Mouse (Mus musculus) heart, adult 11 months (tissue): ENCODE data around the gene H13.
"Not testable (repeated sequence)": the region's sequence is repeated elsewhere in the genome, so short reads cannot be mapped to it uniquely, and the experiment has no call there.

Experiments
- DNase-seq: peaks from one replicate; pipeline ENCODE4 v3.0.0; 2022

H13 gene

GRCm38 (mm10) chr2:152666191-152666590 lies 3.1 kb upstream of the H13 start:
- not testable (repeated sequence) for DNase-seq

GRCm38 (mm10) chr2:152669639-152670484 lies 601 bp downstream of the H13 start:
- peak; percentile 95 for DNase-seq

- peak; percentile 91 for DNase-seq
Observed at GRCm38 (mm10) chr2:152670983-152671641, 1.9 kb downstream of the H13 start.

- DNase-seq: peak; percentile 90
Observed at GRCm38 (mm10) chr2:152671642-152671999, 2.4 kb downstream of the H13 start.

GRCm38 (mm10) chr2:152672166-152672565 lies 2.9 kb downstream of the H13 start:
- peak; percentile 93 for DNase-seq

- DNase-seq: peak; percentile 91
Observed at GRCm38 (mm10) chr2:152674148-152674547, 4.9 kb downstream of the H13 start.

GRCm38 (mm10) chr2:152675252-152675791 lies 6.1 kb downstream of the H13 start:
- no peak for DNase-seq

GRCm38 (mm10) chr2:152678302-152678701 lies 9.0 kb downstream of the H13 start:
- DNase-seq: no peak

GRCm38 (mm10) chr2:152678925-152679324 lies 9.7 kb downstream of the H13 start:
- peak; percentile 90 for DNase-seq

GRCm38 (mm10) chr2:152679701-152680355 lies 10.6 kb downstream of the H13 start:
- DNase-seq: no peak

- no peak for DNase-seq
Observed at GRCm38 (mm10) chr2:152683086-152683485, 13.8 kb downstream of the H13 start.

- no peak for DNase-seq
Observed at GRCm38 (mm10) chr2:152686399-152686798, 17.1 kb downstream of the H13 start.

- DNase-seq: peak; percentile 99
Observed at GRCm38 (mm10) chr2:152686806-152687267, 17.6 kb downstream of the H13 start, which contains the start of gene Mcts2. TSS of gene Mcts2 (plus strand) at chr2:152687035.

GRCm38 (mm10) chr2:152691564-152692217 lies 22.4 kb downstream of the H13 start:
- no peak for DNase-seq

- no peak for DNase-seq
Observed at GRCm38 (mm10) chr2:152693233-152693632, 24.0 kb downstream of the H13 start.

GRCm38 (mm10) chr2:152693735-152694134 lies 24.5 kb downstream of the H13 start:
- no peak for DNase-seq

- peak; percentile 96 for DNase-seq
Observed at GRCm38 (mm10) chr2:152694708-152695107, 25.4 kb downstream of the H13 start.

GRCm38 (mm10) chr2:152696016-152696415 lies 26.8 kb downstream of the H13 start:
- no peak for DNase-seq

GRCm38 (mm10) chr2:152696476-152697164 lies 27.4 kb downstream of the H13 start:
- DNase-seq: peak; percentile 98

- no peak for DNase-seq
Observed at GRCm38 (mm10) chr2:152700138-152700537, 30.9 kb downstream of the H13 start.

- no peak for DNase-seq
Observed at GRCm38 (mm10) chr2:152700725-152701124, 31.5 kb downstream of the H13 start.
